Mouse (Mus musculus) olfactory bulb, adult 2 months (tissue): Measurements from ENCODE around the gene Cdon. TPM values are rescaled to one million over a fixed set of nuclear protein-coding genes. Genes with fewer than 3 reads are reported as not detected.

ENCODE experiments used
- H3K27ac ChIP-seq: fragments of 200-500 bp; 2 replicates; pipeline ENCODE4 v1.5.1; 2012; ENCODE audit warnings: low read depth, low read length; ENCODE audit not compliant: insufficient read depth
- H3K4me1 ChIP-seq: fragments of 200-500 bp; 2 replicates; pipeline ENCODE4 v1.6.1; 2012; ENCODE audit warnings: low read length; ENCODE audit not compliant: control insufficient read depth, insufficient read depth
- H3K4me3 ChIP-seq: fragments of 200-500 bp; 2 replicates; pipeline ENCODE4 v1.5.1; 2012; ENCODE audit warnings: mild to moderate bottlenecking, low read depth, low read length, moderate library complexity; ENCODE audit not compliant: insufficient read depth
- CTCF ChIP-seq: fragments of 200-500 bp; IDR thresholded peaks from 2 replicates; pipeline ENCODE4 v1.5.1; 2012; ENCODE audit warnings: low read depth, mild to moderate bottlenecking, low read length, moderate library complexity; ENCODE audit not compliant: insufficient read depth
- POLR2A ChIP-seq: fragments of 200-500 bp; IDR thresholded peaks from 2 replicates; pipeline ENCODE4 v1.6.1; 2012; ENCODE audit warnings: mild to moderate bottlenecking, low read depth, low read length, moderate library complexity; ENCODE audit not compliant: insufficient read depth
- WGBS: fragments of 180-500 bp; shearing (Covaris S2); methylation state at CpG from one replicate; pipeline ENCODE4 v1.1.7; 2018; 5-methylcytosine and 5-hydroxymethylcytosine counted together
- polyA plus RNA-seq: library from polyadenylated mRNA; stranded (reverse); fragments of >200 nt; gene quantifications from 2 replicates; pipeline ENCODE4 v1.2.4, GENCODE M21; 2012; ENCODE audit warnings: low replicate concordance; ENCODE audit not compliant: missing spikeins, insufficient read depth, insufficient read length

The Cdon gene
- polyA plus RNA-seq, 1 experiment = not detected

- WGBS = 64% methylated on average over 6 of the region's 6 CpGs
- no peak for TF ChIP-seq POLR2A
- no peak overlapping the region for H3K27ac ChIP-seq
- no peaks in the 10 kb centered on the region for H3K4me1 ChIP-seq
- no peak overlapping the region for H3K4me3 ChIP-seq
These were observed 79.0 kb downstream of the Cdon start for GRCm38 (mm10) chr9:35499946-35500345.

GRCm38 (mm10) chr9:35502361-35503000 lies 81.6 kb downstream of the Cdon start:
- Histone ChIP-seq H3K4me3 (no peak overlapping the region), H3K27ac (no peak overlapping the region), H3K4me1 (no peaks in the 10 kb centered on the region)
- WGBS = 84% methylated on average over 10 of the region's 10 CpGs
- TF ChIP-seq POLR2A (no peak), CTCF (no peak)

GRCm38 (mm10) chr9:35508234-35508633 lies 87.3 kb downstream of the Cdon start:
- WGBS = 52% methylated on average over 8 of the region's 8 CpGs
- no peak overlapping the region for H3K4me3 ChIP-seq
- H3K4me1 ChIP-seq = no peaks in the 10 kb centered on the region
- H3K27ac ChIP-seq = no peak overlapping the region
- no peak for TF ChIP-seq CTCF
- TF ChIP-seq POLR2A = no peak

GRCm38 (mm10) chr9:35513900-35514299 lies 93.0 kb downstream of the Cdon start:
- Histone ChIP-seq H3K4me1 (no peaks in the 10 kb centered on the region), H3K4me3 (no peak overlapping the region), H3K27ac (no peak overlapping the region)
- TF ChIP-seq POLR2A (no peak), CTCF (no peak)
- 82% methylated on average over 4 of the region's 4 CpGs for WGBS

GRCm38 (mm10) chr9:35516182-35516581 lies 95.3 kb downstream of the Cdon start:
- 91% methylated on average over 5 of the region's 5 CpGs for whole genome bisulfite sequencing
- Histone ChIP-seq H3K4me1 (no peaks in the 10 kb centered on the region), H3K27ac (no peak overlapping the region), H3K4me3 (no peak overlapping the region)
- TF ChIP-seq POLR2A (no peak), CTCF (no peak)

- no peak overlapping the region for H3K4me3 ChIP-seq
- no peak overlapping the region for H3K27ac ChIP-seq
- no peaks in the 10 kb centered on the region for H3K4me1 ChIP-seq
- no peak for TF ChIP-seq CTCF
- WGBS = 94% methylated on average over 16 of the region's 16 CpGs
These were observed 95.8 kb downstream of the Cdon start for GRCm38 (mm10) chr9:35516711-35517110.

GRCm38 (mm10) chr9:35518169-35518568 lies 97.2 kb downstream of the Cdon start, which contains the start of gene Gm1113:
Gene Gm1113 (minus strand): TSS chr9:35518269.
- Histone ChIP-seq H3K4me3 (no peak within 1 kb of the TSS), H3K27ac (no peak within 1 kb of the TSS), H3K4me1 (no peaks in the 10 kb centered on the region)
- 93% methylated on average over 3 of the region's 3 CpGs for WGBS
- no peak for TF ChIP-seq POLR2A

GRCm38 (mm10) chr9:35520631-35521348 lies 99.9 kb downstream of the Cdon start:
- WGBS = 93% methylated on average over 6 of the region's 6 CpGs

GRCm38 (mm10) chr9:35522241-35522640 lies 101.3 kb downstream of the Cdon start:
- no peak overlapping the region for H3K27ac ChIP-seq
- H3K4me1 ChIP-seq = peaks cover 8% of the 10 kb centered on the region
- H3K4me3 ChIP-seq = no peak overlapping the region
- TF ChIP-seq CTCF (no peak), POLR2A (no peak)
- 82% methylated on average over 2 of the region's 2 CpGs for WGBS

More at GRCm38 (mm10) chr9:35520631-35521348, 99.9 kb downstream of the Cdon start:
- TF ChIP-seq POLR2A (no peak), CTCF (no peak)
- H3K4me3 ChIP-seq = no peak overlapping the region
- no peak overlapping the region for H3K27ac ChIP-seq
- peaks cover 8% of the 10 kb centered on the region for H3K4me1 ChIP-seq
